Mouse (Mus musculus) kidney, postnatal 14 days (tissue): ENCODE results near the gene Ogfod2.

Experiments used
- DNase-seq: peaks from one replicate; pipeline ENCODE4 v3.0.0; 2022; ENCODE audit warnings: mixed read lengths

The Ogfod2 gene

DNA sequence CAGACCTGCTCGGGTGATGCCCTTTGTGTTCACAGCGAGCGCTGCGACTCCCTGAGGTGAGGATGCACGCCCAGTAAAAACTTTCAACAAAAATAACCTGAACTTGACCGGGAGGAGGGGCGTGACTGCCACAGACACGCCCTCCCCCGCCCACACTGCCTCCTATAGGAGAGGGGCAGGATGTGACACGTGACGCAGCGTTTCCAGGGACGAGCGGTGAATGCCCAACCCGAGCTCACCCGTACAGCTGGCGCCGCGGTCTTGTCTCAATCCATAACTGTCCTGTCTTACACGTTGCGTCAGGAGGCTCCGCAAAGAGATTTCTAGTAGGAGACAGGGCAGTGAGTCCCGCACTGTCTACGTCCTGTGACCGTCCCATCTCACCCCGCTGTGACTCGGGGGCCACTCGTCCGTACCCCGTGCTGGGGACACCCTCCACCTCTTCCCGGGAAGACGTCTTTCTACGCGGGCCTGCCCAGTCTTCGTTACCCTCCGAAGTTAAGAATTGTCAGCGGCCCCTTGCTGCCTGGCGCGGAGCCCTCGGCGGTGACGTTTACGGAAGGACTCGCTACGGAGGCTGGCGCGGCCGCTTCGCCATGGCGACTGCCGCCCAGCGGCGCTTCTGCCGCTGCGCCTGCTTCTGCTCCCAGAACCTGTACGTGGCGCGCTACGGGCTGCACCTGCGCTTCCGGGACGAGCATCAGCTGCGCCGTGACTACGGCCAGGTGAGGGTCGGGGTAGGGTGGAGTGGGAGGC is at the start of gene Ogfod2:
Gene Ogfod2 (plus strand): TSS at position 556 of the 756 bp plus-strand sequence.
- DNase-seq = peak; percentile 96

- no peak for DNase-seq
These were observed 42.4 kb upstream of the Ogfod2 start for GRCm38 (mm10) chr5:124069657-124070056.

DNA sequence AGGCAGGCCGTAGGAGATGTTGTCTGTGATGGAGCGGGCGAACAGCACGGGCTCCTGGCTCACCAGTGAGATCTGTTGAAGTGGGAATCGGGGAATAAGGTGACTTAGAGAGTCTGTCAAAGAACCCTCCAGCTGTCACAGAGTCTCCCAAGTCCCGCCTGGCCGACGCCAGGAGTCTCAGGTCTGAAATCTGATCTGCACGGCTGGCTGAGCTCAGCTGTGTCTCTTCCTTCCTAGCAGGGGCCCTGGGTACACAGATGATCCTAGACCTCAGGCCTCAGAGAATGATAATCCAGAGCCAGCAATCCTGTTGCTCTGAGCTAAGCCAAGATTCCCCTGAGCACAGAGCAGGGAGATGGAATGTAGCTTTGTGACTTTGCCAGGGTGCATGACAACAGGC is 38.4 kb upstream of the Ogfod2 start:
- DNase-seq = no peak

GRCm38 (mm10) chr5:124074845-124075307 is 37.2 kb upstream of the Ogfod2 start:
- peak; percentile 40 for DNase-seq

- DNase-seq = no peak
These were observed 36.4 kb upstream of the Ogfod2 start for GRCm38 (mm10) chr5:124075716-124076115.

- DNase-seq = no peak
These were observed 35.5 kb upstream of the Ogfod2 start for GRCm38 (mm10) chr5:124076559-124076958.

DNA sequence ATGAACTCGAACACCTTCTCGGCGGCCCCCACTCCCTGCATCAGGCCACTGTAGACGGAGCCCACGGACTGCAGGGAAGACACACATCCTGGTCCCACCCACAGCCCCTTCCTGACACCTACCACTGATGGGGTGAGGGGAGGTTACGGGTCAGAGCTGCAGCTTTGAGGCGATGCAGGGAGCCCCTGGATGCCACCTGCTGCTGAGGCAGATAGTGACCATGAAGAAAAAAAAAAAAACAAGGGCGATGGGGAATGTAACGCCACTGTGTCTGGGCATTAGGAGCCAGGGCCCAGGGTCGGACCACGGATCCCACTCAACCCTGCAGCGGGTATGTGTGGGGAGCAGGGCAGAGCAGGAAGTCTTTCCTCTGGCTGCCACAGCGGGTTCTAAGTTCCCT is 34.9 kb upstream of the Ogfod2 start:
- DNase-seq = no peak

- DNase-seq = no peak
These were observed 34.1 kb upstream of the Ogfod2 start for GRCm38 (mm10) chr5:124077856-124078460.

DNA sequence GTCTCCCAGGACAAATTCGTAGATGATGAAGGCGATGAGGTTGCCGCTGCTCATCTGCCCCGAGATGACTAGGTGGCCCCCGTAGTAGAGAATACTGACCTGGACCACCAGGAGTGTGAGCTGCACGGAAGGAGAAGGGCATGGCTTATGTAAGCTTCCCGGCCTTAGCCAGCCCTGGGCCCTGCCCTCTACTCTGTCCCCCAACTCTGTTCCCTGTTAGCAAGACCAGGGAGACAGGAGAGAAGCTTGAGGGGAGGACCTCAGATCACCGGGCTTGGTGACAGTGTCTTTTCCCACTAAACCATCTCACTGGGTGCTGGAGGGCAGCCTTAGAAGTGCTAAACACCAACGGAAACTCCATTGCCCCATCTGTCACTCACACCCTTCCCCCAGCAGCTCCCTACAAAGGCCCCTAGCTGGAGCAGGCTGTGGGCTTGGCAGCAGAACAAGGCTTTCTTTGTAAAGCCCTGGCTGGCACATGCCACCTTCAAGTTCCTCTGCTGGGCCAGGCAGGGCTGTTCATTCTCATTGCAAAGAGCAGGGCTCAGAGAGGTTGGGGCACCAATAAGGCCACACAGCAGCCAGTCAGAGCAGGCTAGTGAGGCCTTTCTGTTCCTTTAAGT is 33.2 kb upstream of the Ogfod2 start:
- DNase-seq = no peak

DNA sequence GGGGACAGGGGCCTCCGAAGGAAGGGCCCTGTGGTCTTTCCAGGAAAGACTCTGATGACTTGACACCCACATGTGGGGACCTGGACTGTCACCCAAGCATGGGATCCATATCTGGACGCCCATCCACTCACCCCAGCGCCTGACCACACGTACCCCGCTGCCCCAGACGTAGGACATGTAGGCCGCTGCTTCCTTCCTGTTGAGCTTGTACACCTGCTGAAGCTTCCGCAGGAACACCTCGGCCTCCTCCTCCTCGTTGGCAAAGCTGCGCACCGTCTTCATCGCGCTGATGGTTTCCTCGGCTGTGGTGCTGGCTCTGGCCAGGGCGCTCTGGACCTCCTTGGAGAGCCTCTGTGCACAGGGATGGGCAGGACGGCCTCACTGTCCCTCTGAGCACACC is 32.2 kb upstream of the Ogfod2 start:
- no peak for DNase-seq

GRCm38 (mm10) chr5:124082447-124082846 is 29.6 kb upstream of the Ogfod2 start:
- DNase-seq = no peak

- no peak for DNase-seq
These were observed 29.0 kb upstream of the Ogfod2 start for GRCm38 (mm10) chr5:124082941-124083688.

- DNase-seq = peak; percentile 39
These were observed 28.1 kb upstream of the Ogfod2 start for GRCm38 (mm10) chr5:124083850-124084587.

GRCm38 (mm10) chr5:124084588-124085173 is 27.4 kb upstream of the Ogfod2 start:
- DNase-seq = peak; percentile 87

- DNase-seq = no peak
These were observed 26.6 kb upstream of the Ogfod2 start for GRCm38 (mm10) chr5:124085513-124085912.

GRCm38 (mm10) chr5:124086876-124087275 is 25.2 kb upstream of the Ogfod2 start:
- DNase-seq = no peak

DNA sequence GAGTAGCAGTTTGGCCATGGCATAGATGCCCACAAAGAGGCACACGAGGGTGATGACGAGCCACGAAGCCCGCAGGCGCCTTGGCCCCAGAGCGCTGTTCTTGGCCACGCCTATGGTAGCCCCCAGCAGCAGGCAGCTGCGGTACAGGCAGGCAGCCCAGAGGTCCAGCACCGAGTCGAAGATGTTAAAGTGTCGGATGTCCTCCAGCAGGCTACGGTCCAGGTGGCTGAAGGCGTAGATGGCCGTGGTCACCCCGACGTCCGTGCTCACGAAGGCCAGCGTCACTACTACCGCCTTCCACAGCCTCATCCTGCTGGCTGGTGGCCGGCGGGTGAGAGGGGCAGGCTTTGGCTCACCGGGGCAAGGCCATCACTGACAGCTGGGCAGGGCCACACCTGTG is 22.2 kb upstream of the Ogfod2 start:
- no peak for DNase-seq

- no peak for DNase-seq
These were observed 20.1 kb upstream of the Ogfod2 start for GRCm38 (mm10) chr5:124091951-124092406.

DNA sequence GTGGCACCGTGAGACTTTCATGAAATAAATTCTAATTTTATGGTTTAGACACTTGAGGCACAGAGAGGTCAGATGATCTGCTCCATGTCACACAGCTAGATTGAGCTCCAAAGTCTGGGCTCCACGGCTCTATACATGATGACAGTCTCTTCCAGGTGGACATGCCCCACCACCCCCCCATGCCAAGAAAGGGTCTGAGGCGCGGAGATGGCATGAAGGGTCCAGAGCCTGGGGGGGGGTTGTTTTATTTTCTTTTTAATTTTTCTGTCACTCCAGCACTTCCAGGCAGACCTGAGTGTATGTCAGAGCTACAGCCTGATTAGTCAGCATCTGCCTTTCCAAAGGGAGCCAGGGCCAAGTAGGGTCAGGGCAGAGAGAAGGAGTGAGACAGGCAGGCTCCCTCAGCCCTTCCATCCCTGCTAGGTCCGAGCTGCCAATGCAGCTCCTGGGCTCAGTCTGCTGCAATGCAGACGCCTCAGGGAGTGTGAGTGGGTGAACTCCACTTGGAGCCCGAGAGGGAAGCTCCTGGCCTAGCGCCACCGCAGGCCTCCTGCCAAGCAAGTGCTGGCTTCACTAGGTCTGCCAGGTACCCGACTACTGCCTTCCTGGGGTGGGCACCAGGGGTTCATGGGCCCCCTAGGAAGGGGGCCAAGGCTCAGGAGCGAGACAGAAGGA is 18.8 kb upstream of the Ogfod2 start:
- peak; percentile 81 for DNase-seq

DNA sequence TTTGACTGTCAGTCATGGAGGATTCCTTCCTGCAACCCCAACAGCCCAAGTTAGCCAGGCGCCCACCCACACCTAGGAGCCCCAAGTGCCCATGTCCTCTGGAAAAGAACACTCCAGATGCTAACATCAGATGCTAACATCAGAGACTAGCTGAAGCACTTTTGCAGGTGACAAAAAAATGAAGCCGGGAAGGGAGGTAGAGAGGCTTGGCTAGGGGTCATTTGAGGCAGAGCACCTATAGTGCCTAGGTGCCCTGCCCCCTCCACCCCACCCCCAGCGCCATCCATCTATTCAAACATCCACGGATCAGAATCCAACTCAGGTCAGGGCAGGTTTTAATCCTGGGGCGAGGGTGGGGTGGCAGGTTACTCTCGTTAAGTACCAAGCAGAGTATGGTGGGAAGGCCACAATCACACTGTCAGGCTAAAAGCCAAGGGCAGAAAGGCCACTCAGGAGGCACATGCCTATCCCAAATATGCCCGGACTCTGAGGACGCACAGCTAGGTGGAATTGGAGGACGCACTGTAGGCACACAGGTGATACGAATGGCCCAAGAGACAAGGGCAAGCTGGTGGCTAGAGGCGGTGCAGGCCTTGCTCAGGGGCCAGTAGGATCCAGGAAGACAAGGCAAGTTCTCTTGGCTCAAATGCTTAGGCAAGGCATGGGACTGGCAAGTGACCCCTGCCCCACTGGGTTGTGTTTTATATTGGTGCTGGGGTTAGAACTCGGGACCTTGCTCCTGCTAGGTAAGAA is 18.1 kb upstream of the Ogfod2 start:
- DNase-seq = no peak
